Mouse (Mus musculus) adrenal gland, postnatal 25 days (tissue): ENCODE measurements at regions not wholly inside any gene's neighbourhood (a gene's known extent, or its start where the extent isn't known, plus 50 kb on each side); places are given as distances from the start of the nearest gene placed in this dataset.
"Not testable (repeated sequence)": the region's sequence is repeated elsewhere in the genome, so short reads cannot be mapped to it uniquely, and the experiment has no call there.

Experiments
- DNase-seq: peaks from one replicate; pipeline ENCODE4 v3.0.0; 2021; ENCODE audit warnings: mixed read lengths

DNA sequence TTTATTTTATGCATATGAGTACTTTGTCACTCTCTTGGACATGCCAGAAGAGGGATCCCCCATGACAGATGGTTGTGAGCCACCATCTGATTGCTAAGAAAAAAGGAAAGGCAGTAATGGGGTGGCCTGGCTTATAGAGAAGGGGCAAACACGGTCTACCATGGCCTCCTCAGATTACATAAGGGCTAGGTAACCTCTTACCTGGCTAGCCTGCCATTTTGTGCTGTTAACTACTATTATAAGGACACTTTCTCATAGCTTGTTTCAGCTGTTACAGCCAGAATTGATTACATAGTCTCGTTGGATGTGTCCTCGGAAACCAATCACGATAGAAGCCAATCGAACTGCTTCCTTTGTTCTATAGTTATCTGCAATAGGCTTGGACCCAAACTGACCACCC lies 60.9 kb upstream of the Gm14496 start:
- no peak for DNase-seq

DNA sequence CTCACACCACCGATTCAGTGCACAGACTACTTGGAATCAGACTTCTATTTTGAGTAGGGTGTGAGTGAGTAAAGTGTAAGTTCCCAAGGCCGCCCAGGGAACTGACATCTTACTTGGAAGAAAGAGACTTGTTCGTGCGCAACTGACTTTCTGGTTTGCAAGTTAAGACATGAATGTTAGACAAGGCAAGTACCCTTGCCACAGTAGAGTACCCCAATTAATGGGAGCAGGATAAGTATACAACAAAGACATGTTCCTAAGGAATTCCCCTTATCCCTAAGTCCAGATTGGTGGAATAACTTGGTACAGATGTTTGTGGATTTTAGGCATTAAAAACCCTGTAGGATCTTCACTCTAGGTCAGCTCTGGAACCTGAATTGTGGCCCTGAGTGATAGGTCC lies 60.4 kb upstream of the Gm14496 start:
- DNase-seq: not testable (repeated sequence)

DNA sequence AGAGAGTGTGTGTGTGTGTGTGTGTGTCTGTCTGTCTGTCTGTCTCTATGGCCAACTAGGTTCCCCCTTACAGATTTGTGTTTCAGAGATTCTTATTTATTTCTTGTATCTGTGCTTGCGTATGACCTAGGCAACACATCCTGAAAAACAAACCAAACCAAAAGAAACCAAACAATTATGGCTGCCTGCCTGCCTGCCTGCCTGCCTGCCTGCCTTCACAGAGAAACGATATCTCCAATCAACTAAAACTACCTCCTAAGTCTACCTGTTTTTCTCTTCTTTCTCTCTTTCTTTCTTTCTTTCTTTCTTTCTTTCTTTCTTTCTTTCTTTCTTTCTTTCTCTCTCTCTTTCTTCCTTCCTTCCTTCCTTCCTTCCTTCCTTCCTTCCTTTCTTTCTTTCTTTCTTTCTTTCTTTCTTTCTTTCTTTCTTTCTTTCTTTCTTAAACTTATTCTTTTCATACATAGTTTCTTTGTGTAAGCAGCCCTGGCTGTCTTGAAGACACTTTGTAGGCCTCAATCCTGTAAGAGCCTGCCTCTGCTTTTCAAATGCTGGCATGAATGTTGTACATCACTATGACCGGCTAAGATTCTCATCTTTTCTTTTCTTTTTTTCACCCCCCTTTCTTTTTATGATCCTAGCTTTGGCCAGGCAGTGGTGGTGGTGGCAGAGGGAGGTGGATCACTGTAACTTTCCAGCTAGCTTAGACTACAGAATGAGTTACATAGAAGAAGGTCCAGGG lies 59.7 kb upstream of the Gm14496 start:
- peak; percentile 48 for DNase-seq

DNA sequence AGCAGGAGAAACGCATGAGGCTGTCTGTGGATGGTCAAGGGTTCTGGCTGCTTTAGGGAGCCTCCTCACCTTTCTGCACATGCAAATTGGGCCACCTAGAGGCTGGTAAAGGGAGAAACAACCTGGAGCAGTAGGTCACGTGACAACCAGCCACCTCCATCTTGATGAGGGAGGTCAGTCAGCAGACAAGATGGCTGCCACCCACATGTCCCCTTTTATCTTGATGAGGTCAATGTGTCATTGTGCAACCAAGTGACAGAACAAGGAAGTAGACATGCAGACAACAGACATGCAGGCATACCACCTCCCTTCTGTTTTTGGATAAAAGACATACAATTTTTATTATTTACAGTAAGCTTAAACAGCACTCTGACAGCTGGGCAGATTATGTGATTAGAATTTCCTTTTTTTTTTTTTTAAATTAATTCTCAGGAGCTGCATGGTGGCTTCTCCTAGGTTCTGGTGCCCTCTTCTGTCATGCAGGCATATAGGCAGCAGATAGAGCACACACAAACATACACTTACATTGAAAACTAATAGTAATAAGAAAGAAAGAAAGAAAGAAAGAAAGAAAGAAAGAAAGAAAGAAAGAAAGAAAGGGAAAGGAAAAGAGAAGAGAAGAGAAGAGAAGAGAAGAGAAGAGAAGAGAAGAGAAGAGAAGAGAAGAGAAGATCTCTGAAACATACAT lies 58.9 kb upstream of the Gm14496 start:
- DNase-seq: no peak
